Mouse (Mus musculus) bone marrow macrophage, adult 2 months (primary cell): ENCODE data around the gene Vps26c.

Experiments
- CTCF ChIP-seq: IDR thresholded peaks from 2 replicates; pipeline ENCODE4 v1.5.1; 2012; ENCODE audit warnings: low read depth, mild to moderate bottlenecking, low read length, moderate library complexity
- POLR2A ChIP-seq: IDR thresholded peaks from 2 replicates; pipeline ENCODE4 v1.6.1; 2012; ENCODE audit warnings: mild to moderate bottlenecking, low read depth, low read length, borderline replicate concordance

DNA sequence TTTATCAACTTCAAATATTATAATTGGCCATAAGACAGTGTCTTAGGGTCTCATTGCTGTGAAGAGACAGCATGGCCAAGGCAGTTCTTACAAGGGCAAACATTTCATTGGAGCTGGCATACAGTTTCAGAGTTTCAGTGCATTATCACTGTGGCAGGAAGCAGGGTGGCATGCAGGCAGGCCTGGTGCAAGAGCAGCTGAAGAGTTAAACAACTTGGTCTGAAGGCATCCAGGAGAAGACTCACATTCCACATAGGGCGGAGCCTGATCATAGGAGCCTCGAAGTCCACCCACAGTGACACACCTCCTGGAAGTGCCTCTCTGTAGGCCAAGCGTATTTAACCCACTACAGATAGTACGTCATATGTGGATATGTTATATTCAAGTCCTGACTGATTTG, 60.7 kb downstream of the Vps26c start:
- TF ChIP-seq CTCF (no peak), POLR2A (no peak)
